Mouse (Mus musculus): ENCODE data around the gene Nt5e.

Nt5e gene

DNA sequence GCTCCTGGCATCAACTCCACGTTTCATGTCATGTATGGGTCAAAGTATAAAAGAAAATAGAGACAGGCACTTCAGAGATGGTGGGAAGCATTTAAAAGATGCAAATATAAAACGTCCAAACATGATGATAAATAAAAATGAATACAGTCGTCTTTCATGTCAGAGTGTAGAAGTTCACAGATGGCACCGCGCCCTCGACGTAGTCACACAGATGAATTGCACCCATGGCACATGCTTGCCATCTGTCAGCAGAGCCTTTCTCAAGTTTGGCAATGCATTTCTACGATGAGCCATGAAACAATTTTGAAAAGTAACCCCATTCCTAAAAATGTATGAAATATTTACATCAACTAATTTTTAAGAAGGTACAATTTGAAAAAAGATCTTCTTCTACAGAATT, 67.9 kb downstream of the Nt5e start:
- no peak for DNase-seq (ENCODE audit: low spot score)

DNA sequence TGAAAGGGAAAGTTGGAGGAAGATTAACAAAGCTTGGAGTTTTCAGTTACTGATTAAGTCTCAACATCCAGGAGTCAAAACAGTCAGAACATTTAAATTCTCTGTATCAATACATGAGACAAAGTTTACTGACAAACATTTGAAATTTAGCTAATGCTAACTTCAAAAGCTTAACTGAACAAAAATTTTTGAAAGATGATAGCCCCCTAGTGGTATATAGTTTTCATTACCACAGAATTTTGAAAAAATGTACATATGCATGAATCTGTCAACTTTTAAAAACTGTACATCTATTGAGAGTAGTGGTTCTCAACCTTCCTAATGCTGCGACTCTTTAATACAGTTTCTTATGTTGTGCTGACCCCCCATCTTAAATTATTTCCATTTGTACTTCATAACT, 71.5 kb downstream of the Nt5e start:
- DNase-seq (ENCODE audit: low spot score) = no peak

DNA sequence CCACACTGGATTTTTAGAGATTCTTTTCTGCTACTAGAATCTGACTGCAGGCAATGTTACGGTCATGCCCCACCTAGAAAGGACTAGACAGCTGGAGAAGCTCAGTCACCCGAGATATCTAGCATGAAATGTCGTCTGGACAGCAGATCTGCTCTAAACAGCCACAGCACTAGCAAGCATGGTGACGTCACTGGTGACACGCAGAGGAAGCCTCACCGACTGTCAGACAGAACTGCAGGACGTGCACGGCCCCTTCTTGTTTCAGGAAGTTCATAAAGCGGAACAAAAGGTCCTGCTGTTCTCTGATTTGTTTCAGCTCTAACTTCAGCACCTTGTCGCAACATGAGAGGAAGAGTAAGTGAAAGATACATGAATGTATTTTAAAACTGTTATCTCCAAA, 77.1 kb downstream of the Nt5e start:
- DNase-seq (ENCODE audit: low spot score) = no peak

DNA sequence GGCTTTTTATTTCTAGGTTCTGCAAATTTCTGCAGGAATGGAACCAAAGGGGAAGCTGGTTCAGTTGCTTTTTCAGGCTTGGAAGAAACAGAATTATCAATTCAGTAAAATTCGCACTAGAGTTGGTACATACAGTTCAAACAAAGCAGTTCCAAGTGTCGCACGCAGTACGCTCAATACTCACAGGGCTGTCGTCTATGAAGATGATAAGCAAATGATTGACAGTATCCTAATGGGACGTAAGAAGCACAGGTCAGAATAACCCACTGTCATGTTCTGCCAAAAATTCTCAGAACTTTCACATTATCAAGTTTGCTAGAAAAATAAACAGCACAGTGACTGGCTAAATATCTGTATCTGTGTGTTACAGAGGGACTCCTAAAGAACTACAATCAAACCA, 77.5 kb downstream of the Nt5e start:
- no peak for DNase-seq (ENCODE audit: low spot score)

DNA sequence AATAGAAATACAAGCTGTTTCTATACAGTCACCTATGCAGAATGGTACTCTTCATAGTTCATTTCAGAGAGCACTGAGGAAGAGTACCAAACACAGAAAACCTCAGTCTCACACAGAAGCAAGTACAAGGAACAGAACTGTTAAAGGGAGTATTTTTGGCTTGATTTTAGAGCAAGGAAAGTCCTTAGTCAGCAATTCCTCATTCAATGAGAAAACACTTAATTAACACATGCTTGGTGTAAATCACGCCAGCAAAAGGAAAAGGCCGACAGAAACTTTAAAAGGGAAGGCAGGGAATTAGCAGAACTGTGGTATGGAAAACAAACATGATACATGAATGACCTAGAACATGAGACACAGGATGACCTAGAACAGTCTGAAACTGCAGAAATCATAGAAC, 83.0 kb downstream of the Nt5e start:
- DNase-seq (ENCODE audit: low spot score) = no peak

DNA sequence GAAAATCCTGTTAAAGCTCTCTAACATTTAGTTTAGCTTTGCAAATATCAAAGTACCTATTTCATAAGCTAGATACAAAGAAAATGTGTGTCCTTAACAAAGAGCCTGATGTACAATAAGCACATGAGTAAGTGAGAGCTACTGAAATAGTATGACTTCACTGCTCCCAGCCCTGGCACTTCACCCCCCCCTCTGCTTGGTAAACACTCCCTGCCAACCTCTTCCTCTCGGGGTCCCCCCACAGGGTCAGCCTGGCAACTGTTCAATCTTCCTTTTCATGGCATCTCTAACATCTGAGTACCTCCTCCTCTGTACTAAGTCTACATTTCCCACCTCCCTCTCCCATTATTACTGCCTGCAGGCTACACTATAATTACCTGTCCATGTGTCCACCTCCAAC, 89.8 kb downstream of the Nt5e start:
- no peak for DNase-seq (ENCODE audit: low spot score)
